ENCODE assay signal across 8 mouse cellular contexts in genomic region chr12:82470362-82470936, GRCm38 (mm10).
DNase-seq lines count a peak whose midpoint lies in the region.

No protein-coding gene starts in this region.

- peak; percentile 51 for DNase-seq in ovary, adult 18-20 months (ENCODE audit: low spot score)
- no peak for DNase-seq in ovary, postnatal 10 days (ENCODE audit: low spot score)
- peak; percentile 85 for DNase-seq in embryo, embryonic 9.5 days (ENCODE audit: extremely low spot score)
- DNase-seq in heart, adult 18-20 months, result peak; percentile 76 to 79
- peak; percentile 73 for DNase-seq in kidney, adult 11 months
- DNase-seq in left cerebral cortex, postnatal 36 days (ENCODE audit: low spot score in 2 of 2), result peak; percentile 76 to 79
- peak; percentile 96 for DNase-seq in mesoderm, embryonic 11.5 days (ENCODE audit: low read depth, low spot score)
- peak; percentile 74 for DNase-seq in right cerebral cortex, postnatal 4 days

- intact Hi-C loops in left cerebral cortex, postnatal 36 days (cut with DNase I), result loop anchor here (5.0 to 10.0 kb wide), 2 partner anchors 393 to 676 kb away; no protein-coding TSS in a partner anchor
